Mouse (Mus musculus) embryonic facial prominence, embryonic 10.5 days (tissue): ENCODE data around the gene Sh3bgrl2. TPM values are rescaled to one million over a fixed set of nuclear protein-coding genes. Genes with fewer than 3 reads are reported as not detected.
A peak's percentile ranks its signal among the peaks of the same experiment; 100 is the strongest.

Source experiments
- DNase-seq: peaks from one replicate; pipeline ENCODE4 v3.0.0-alpha.2; 2017; ENCODE audit warnings: low spot score
- H3K27ac ChIP-seq: fragments of 300-500 bp; sonication (generic); replicated peaks from 2 replicates; pipeline ENCODE4 v1.5.1; 2016; ENCODE audit warnings: mild to moderate bottlenecking
- H3K27me3 ChIP-seq: fragments of 300-500 bp; sonication (generic); replicated peaks from 2 replicates; pipeline ENCODE4 v1.6.1; 2016; ENCODE audit warnings: low read depth, mild to moderate bottlenecking; ENCODE audit not compliant: poor library complexity, severe bottlenecking
- H3K36me3 ChIP-seq: fragments of 300-500 bp; sonication (generic); replicated peaks from 2 replicates; pipeline ENCODE4 v1.6.1; 2016; ENCODE audit warnings: mild to moderate bottlenecking, moderate library complexity
- H3K4me1 ChIP-seq: fragments of 300-500 bp; sonication (generic); 2 replicates; pipeline ENCODE4 v1.6.1; 2016
- H3K4me3 ChIP-seq: fragments of 300-500 bp; sonication (generic); 2 replicates; pipeline ENCODE4 v1.5.1; 2016; ENCODE audit warnings: mild to moderate bottlenecking, moderate library complexity
- H3K9me3 ChIP-seq: fragments of 300-500 bp; sonication (generic); 2 replicates; pipeline ENCODE4 v1.6.1; 2016; ENCODE audit warnings: mild to moderate bottlenecking
- WGBS: fragments of 180-500 bp; shearing (Covaris S2); methylation state at CpG from one replicate; pipeline ENCODE4 v1.1.7; 2016; 5-methylcytosine and 5-hydroxymethylcytosine counted together
- polyA plus RNA-seq: library from polyadenylated mRNA; unstranded; fragments of >200 nt; fragmentation: Nextera tagmentation; extraction: Ambion mirVana; gene quantifications from 2 replicates; pipeline ENCODE4 v1.2.1, GENCODE M21; 2016

Sh3bgrl2 gene
- polyA plus RNA-seq, 1 experiment from 2014 or later: 15.3 TPM

DNA sequence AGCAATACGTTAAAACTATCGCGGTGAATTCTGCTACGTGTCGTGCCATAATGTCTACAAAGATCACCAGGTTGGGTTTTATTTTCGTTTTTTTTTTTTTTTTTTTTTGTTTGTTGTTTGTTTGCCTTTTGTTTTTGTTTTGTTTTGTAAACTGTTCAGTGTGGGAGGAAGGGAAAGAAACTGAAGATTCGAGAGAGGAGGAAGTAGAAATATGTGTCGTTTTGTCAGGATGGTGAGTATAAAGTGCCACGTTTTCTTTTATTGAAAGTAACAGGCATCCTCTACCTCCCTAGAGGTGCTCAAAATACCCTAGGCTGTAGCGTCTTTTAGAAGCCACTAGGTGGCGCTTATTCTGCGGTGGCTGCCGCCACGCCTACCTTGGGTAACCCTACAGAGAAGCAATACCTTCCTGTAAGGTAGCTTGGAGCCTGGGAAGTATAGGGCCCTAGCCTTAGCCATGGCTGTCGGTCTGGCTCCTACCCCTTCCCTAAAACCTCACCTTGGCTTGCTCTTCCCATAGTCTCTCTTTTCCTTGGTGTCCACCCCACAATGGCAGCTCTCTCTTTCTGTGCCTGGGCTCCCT is 104.6 kb downstream of the Sh3bgrl2 start:
- H3K36me3 ChIP-seq: no peaks in the 10 kb centered on the region
- no peak for DNase-seq
- no peak overlapping the region for H3K27ac ChIP-seq
- no peak overlapping the region for H3K4me3 ChIP-seq
- no peaks in the 10 kb centered on the region for H3K27me3 ChIP-seq
- 0 out of 2 replicates have a peak, but pooled peaks cover 5% of the 10 kb centered on the region for H3K4me1 ChIP-seq
- H3K9me3 ChIP-seq: no peaks in the 10 kb centered on the region
- 30% methylated on average over 15 of the region's 15 CpGs for WGBS

DNA sequence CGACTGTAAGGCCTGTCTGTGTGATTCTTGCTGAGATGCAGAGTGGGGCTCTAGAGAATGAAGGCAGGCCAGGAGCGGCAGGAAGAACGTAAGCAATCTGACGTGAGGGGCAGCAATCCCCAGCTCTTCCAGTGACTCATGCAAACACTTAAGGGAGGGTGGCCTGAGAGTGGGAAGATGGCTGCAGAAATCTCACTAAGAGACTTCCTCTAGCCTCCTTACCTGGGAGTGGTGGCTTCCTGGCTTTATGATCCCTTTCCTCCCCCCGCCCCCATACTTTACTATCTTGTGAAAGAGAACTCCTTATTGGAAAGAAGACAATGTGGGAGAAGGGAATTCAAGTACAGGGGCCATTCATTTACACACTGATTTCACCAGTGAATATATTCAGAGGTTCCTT is 106.5 kb downstream of the Sh3bgrl2 start:
- no peak for DNase-seq
- Histone ChIP-seq H3K27ac (no peak overlapping the region), H3K27me3 (no peaks in the 10 kb centered on the region), H3K4me3 (no peak overlapping the region), H3K4me1 (no peaks in the 10 kb centered on the region), H3K9me3 (no peaks in the 10 kb centered on the region), H3K36me3 (no peaks in the 10 kb centered on the region)
- 71% methylated on average over 5 of the region's 5 CpGs for WGBS

DNA sequence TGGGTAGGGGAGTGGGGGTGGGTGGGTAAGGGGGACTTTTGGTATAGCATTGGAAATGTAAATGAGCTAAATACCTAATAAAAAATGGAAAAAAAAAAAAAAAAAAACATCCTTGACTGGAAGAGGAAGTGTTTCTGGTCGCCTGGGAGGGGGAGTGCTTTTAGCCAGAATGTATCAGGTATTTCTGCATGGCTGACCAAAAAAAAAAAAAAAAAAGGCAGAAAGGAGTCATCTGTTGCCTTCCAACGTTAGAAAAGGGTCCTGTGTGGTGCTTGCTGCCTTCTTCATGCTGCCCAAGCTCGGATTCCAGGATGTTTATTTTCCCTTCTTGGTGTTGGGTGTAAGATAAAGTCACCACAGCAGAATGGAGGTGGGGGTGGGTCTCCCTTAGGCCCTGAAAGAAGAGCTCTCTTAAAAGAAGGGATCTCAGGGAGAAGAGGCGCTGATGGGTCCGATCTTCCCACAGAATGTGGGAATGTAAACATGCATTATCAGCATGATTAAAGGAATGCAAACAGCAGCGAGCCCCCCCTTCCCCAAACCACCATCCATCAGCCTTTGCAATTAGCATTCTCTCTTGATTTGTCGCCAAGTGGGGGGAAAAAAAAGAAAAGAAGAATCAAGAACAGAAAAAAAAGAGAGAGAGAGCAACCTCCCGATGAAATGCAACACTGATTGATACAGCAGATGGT is 109.0 kb downstream of the Sh3bgrl2 start:
- no peak overlapping the region for H3K27ac ChIP-seq
- WGBS: 24% methylated on average over 8 of the region's 8 CpGs
- H3K9me3 ChIP-seq: no peaks in the 10 kb centered on the region

DNA sequence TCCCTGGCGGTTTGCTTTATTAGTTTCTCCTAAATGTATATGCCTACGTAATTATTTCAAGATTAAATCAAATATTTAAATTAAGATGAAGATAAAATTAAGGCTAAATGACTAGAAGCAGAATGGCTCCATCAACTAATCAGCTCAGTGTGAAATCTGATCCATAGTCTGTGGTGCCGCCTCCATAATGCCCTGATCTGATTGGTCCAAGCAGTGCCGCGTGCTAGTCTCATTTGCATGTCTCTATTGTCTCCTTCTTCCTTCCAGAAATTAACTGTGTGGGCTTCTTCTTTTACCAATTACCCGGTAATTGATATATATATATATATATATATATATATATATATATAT is 109.5 kb downstream of the Sh3bgrl2 start:
- Histone ChIP-seq H3K4me3 (no peak overlapping the region), H3K4me1 (no peaks in the 10 kb centered on the region), H3K36me3 (no peaks in the 10 kb centered on the region), H3K27ac (no peak overlapping the region), H3K9me3 (no peaks in the 10 kb centered on the region), H3K27me3 (no peaks in the 10 kb centered on the region)
- WGBS: 42% methylated on average over 6 of the region's 6 CpGs
- DNase-seq: no peak

More for the DNA sequence above, 109.0 kb downstream of the Sh3bgrl2 start:
- H3K27me3 ChIP-seq: no peaks in the 10 kb centered on the region
- no peak overlapping the region for H3K4me3 ChIP-seq
- no peaks in the 10 kb centered on the region for H3K4me1 ChIP-seq
- no peak for DNase-seq
- no peaks in the 10 kb centered on the region for H3K36me3 ChIP-seq

DNA sequence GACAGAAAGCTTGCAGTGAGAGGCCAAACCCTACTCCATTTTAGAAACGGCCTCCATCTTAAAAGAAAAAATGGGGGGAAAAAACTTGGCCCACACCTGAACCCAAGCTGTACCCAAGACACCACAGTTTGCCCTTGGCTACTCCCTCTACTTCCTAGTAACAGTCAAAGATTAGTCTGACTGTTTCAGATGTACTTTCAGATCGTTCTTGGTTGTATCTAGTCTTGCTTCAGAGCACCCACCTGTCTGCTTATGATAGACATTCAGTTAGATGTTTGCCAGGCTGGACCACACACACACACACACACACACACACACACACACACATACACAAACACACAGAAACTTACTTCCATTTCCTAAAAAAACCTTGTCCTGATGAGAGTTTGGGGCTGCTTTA is 111.0 kb downstream of the Sh3bgrl2 start:
- Histone ChIP-seq H3K4me1 (0 out of 2 replicates have a peak, but pooled peaks cover 4% of the 10 kb centered on the region), H3K27me3 (no peaks in the 10 kb centered on the region), H3K36me3 (no peaks in the 10 kb centered on the region), H3K27ac (no peak overlapping the region), H3K9me3 (no peaks in the 10 kb centered on the region), H3K4me3 (no peak overlapping the region)
- 95% methylated on average over 2 of the region's 2 CpGs for WGBS
- DNase-seq: no peak

DNA sequence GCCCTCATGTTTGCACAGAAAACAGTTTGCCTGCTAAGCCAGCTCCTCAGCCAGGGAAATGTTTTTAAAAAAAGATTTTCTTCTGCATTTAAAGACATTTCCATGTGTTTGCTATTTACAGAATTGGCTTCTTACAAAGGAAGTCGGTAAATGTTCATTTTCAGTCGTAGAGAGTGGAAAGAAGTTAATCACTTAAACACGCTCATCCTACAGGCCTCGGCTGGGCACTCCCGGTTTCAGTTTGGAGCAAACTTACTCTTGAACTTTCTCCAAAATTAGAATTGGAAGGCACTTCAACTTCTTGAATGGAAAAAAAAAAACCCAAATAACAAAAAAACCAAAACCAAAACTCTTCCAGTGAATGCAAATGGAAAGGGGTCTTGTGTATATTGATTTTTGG is 113.7 kb downstream of the Sh3bgrl2 start:
- Histone ChIP-seq H3K9me3 (no peaks in the 10 kb centered on the region), H3K4me1 (peaks cover 7% of the 10 kb centered on the region; the same call in 1 of the 2 replicates), H3K27me3 (no peaks in the 10 kb centered on the region), H3K27ac (no peak overlapping the region), H3K36me3 (no peaks in the 10 kb centered on the region), H3K4me3 (no peak overlapping the region)
- whole genome bisulfite sequencing: 75% methylated on average over 5 of the region's 5 CpGs
- no peak for DNase-seq

DNA sequence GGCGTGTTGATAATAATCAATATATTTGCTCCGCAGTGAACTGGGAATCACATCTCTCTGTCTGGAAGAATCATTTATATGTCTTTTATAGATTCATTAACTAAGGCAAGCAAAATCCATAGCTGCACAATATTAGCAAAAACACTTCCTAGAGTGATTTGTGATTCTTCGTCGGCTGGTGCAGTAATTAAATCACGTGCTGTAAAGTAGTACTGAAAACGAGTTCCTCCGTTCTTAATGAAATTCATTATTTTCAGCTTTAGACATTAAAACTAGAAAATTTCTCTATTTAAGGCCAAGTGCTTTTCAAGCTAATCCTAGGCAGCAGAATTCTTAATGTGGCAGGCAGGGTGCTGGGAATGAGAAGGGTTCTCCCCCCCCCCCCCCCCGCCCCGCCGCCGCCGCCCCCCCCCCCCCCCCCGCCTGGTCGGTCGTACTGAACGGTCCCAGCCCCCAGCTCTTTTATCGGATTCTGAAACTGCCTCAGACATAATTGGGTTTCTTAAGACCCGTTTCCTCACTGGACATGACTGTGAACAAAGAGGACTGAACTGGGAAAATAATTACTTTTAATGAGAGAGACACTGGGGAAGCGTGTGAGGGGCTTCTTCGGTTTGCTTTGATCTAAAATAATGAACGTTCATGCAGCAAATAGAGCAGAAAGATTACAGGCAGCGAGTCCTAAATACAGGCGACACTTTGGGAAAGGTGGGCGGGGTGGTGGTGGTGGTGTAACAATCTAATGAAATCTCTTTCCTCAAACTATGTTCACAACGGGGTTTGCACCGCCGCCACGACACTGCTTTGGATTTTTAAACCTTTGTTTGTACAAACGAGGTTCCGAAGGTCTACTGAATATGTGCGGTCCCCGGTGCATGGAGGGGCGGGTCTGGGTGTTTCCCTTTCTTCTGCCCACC is 116.1 kb downstream of the Sh3bgrl2 start:
- 30% methylated on average over 28 of the region's 33 CpGs for whole genome bisulfite sequencing
- peak; percentile 47 for DNase-seq

DNA sequence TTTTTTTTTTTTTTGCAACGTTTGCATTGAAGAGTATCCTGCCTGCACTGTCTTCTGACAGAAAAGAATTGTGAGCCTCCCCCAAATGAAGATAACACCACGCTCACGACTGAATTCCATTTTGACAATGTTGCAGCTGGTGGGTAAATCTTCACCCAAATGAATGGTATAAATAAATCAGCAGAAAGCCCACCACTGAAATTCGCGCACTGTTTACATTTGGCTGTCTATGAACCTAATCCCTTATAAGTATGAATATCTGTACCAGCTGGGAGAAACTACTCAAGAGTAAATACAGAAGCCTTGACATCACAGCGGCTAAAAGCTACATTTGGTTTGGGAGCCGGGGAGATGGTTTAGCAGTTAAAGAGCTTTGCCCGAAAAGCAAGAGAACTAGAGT is 116.8 kb downstream of the Sh3bgrl2 start:
- Histone ChIP-seq H3K4me3 (peak overlapping the region; percentile 50; the same call in 1 of the 2 replicates), H3K4me1 (peaks cover 7% of the 10 kb centered on the region; the same call in 1 of the 2 replicates), H3K36me3 (no peaks in the 10 kb centered on the region), H3K27me3 (no peaks in the 10 kb centered on the region), H3K9me3 (no peaks in the 10 kb centered on the region), H3K27ac (0 out of 2 replicates have a peak overlapping the region, but pooled peaks have one; percentile 6)
- 62% methylated on average over 8 of the region's 8 CpGs for WGBS
- no peak for DNase-seq

More for the DNA sequence above, 116.1 kb downstream of the Sh3bgrl2 start:
- peak overlapping the region; percentile 50 for H3K4me3 ChIP-seq
- H3K9me3 ChIP-seq: no peaks in the 10 kb centered on the region
- peaks cover 7% of the 10 kb centered on the region; the same call in 1 of the 2 replicates for H3K4me1 ChIP-seq
- no peaks in the 10 kb centered on the region for H3K36me3 ChIP-seq
- peak overlapping the region; percentile 73 for H3K27ac ChIP-seq
- H3K27me3 ChIP-seq: no peaks in the 10 kb centered on the region

DNA sequence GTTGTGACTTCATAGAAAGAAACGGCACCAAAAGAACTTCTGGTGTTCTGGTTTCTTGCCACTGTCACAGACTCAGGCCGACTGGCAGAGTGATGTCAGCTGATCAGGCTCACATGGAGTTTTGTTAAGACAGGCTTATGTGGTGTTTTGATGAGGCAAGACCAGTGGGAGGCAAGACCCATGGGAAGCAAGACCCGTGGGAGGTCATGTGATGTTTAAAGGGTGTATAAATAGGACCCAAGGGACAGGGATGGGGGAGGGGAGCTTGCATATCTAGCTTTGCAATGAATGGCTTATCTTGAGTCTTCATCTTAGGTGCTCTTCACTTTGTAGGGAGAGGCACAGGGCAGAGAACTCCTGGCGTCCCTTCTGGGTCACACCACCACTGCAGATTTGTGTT is 118.9 kb downstream of the Sh3bgrl2 start:
- Histone ChIP-seq H3K4me1 (peaks cover 7% of the 10 kb centered on the region; the same call in 1 of the 2 replicates), H3K9me3 (no peaks in the 10 kb centered on the region), H3K27ac (no peak overlapping the region), H3K36me3 (no peaks in the 10 kb centered on the region), H3K4me3 (no peak overlapping the region), H3K27me3 (no peaks in the 10 kb centered on the region)
- 78% methylated on average over 4 of the region's 4 CpGs for WGBS
- no peak for DNase-seq

DNA sequence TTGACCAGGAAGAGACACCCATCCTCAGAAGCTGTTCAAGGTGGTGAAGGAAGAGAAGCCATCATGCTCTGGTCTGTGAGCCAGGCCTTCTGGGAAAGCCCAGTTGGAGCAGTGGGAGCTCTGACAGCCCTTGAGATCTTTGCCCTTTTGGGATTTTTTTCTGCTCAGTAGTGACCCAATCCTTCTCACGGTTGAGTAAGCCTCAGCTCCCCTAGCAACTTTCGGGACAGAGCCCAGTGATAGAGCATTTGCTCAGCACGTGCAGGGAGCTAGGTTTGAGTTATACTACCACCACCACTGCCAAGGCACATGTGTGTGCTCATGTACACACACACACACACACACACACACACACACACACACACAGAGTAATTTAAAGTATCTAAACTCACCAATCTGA is 131.5 kb downstream of the Sh3bgrl2 start:
- H3K4me3 ChIP-seq: no peak overlapping the region
- peaks cover 21% of the 10 kb centered on the region; the same call in 1 of the 2 replicates for H3K4me1 ChIP-seq
- no peaks in the 10 kb centered on the region for H3K36me3 ChIP-seq
- WGBS: 52% methylated on average over 3 of the region's 3 CpGs
- H3K27me3 ChIP-seq: no peaks in the 10 kb centered on the region
- no peaks in the 10 kb centered on the region for H3K9me3 ChIP-seq
- DNase-seq: no peak
- H3K27ac ChIP-seq: no peak overlapping the region

DNA sequence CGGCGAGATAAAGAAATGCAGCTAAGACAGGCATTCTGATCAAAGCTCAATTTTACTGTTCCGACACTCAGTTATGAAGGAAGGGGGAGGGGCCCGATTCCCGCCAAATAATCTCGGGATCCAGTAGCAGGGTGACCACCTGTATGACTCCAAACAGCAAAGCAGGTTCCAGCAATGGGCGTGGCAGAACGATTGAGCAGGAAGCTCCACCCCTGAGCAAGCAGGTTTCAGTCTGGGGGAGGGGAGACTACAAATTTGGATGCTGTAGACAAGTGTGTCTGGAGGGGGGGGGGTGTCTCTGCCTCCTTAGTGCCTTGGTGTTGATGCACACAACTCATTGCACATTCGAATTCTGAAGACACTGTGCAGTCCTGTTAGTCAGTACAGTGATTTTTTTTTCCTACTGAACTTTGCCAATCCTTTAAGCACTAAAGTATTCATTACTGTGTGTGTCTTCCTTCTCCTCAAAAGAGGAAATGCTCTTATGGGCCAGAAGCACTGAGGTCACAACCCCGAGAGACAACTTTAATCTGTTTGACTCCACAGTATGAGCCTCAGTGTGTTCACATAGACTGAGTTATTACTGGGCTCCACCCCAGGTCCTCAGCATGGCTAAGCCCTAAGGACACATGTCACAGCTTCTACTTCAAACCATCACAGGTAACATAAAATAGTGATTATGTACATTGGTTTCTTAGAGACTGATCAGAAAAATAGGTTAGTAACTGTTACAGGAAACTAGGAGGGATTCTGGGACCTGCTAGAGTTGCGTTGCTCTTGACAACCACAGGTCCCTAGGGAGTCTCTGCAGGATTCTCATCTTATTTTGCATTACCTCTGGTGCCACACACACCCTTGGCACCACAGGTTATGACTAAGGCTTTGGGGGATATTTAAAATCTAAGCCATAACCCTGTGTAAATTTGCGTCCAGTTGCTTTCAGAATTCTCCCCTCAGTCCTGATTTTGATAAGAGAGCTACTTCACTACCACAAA is 133.8 kb downstream of the Sh3bgrl2 start:
- no peaks in the 10 kb centered on the region for H3K9me3 ChIP-seq
- no peak for DNase-seq
- H3K27me3 ChIP-seq: peaks cover 3% of the 10 kb centered on the region; the same call in 1 of the 2 replicates
- WGBS: 79% methylated on average over 12 of the region's 12 CpGs
- no peaks in the 10 kb centered on the region for H3K36me3 ChIP-seq
- H3K4me1 ChIP-seq: peaks cover 32% of the 10 kb centered on the region
- H3K4me3 ChIP-seq: no peak overlapping the region
- H3K27ac ChIP-seq: no peak overlapping the region
